Mouse (Mus musculus) ovary, postnatal 10 days (tissue): ENCODE results near the gene Bbs12.
A peak's percentile ranks its signal among the peaks of the same experiment; 100 is the strongest.

Source experiments
- DNase-seq: peaks from one replicate; pipeline ENCODE4 v3.0.0; 2022; ENCODE audit warnings: low spot score

Bbs12 gene

GRCm38 (mm10) chr3:37326627-37327026 is 14.3 kb downstream of the Bbs12 start:
- no peak for DNase-seq

GRCm38 (mm10) chr3:37328489-37328888 is 16.1 kb downstream of the Bbs12 start:
- DNase-seq = no peak

- no peak for DNase-seq
These were observed 17.6 kb downstream of the Bbs12 start for GRCm38 (mm10) chr3:37329963-37330362.

- no peak for DNase-seq
These were observed 19.7 kb downstream of the Bbs12 start for GRCm38 (mm10) chr3:37331999-37332449.

GRCm38 (mm10) chr3:37334053-37334452 is 21.7 kb downstream of the Bbs12 start:
- DNase-seq = no peak

- DNase-seq = no peak
These were observed 28.8 kb downstream of the Bbs12 start for GRCm38 (mm10) chr3:37341110-37341509.

GRCm38 (mm10) chr3:37342811-37343210 is 30.5 kb downstream of the Bbs12 start:
- DNase-seq = no peak

GRCm38 (mm10) chr3:37347671-37348070 is 35.3 kb downstream of the Bbs12 start:
- no peak for DNase-seq

- DNase-seq = peak; percentile 24
These were observed 36.1 kb downstream of the Bbs12 start, which contains the start of gene Fgf2 for GRCm38 (mm10) chr3:37348221-37349165. TSS of gene Fgf2 (plus strand) at chr3:37348346.

GRCm38 (mm10) chr3:37349166-37349548 is 36.8 kb downstream of the Bbs12 start:
- no peak for DNase-seq

- no peak for DNase-seq
These were observed 38.0 kb downstream of the Bbs12 start for GRCm38 (mm10) chr3:37350386-37350785.

- DNase-seq = no peak
These were observed 41.7 kb downstream of the Bbs12 start for GRCm38 (mm10) chr3:37353951-37354481.

- DNase-seq = no peak
These were observed 42.4 kb downstream of the Bbs12 start for GRCm38 (mm10) chr3:37354737-37355136.

- no peak for DNase-seq
These were observed 48.4 kb downstream of the Bbs12 start for GRCm38 (mm10) chr3:37360729-37361128.

GRCm38 (mm10) chr3:37365144-37365543 is 52.8 kb downstream of the Bbs12 start:
- no peak for DNase-seq

- no peak for DNase-seq
These were observed 53.6 kb downstream of the Bbs12 start for GRCm38 (mm10) chr3:37365976-37366375.

- DNase-seq = no peak
These were observed 54.2 kb downstream of the Bbs12 start for GRCm38 (mm10) chr3:37366381-37367053.

- DNase-seq = no peak
These were observed 58.1 kb downstream of the Bbs12 start for GRCm38 (mm10) chr3:37370407-37370806.
